ENCODE assay signal across 30 mouse cellular contexts in the genomic region with DNA sequence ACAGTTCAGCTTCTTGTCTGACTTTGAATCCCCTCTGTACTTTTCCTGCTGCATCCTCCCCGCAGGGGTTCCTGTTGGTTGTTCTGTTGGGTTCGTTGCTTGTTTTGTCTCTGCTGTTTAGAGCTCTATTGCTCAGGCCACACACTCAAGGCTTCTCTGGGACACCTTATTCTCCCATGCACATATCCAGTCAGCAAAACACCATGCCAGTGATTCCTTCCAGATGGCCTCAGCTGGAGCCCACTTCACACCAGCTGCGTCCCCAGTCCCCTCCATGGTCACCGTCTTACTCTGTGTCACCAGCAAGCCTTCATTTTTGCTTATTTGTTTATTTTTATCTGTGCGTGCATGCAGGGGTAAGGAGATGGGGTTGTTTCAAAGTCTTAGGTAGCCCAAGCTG. TPM values are rescaled to one million over a fixed set of nuclear protein-coding genes. Genes with fewer than 3 reads are reported as not detected.
DNase-seq lines count a peak whose midpoint lies in the region; ATAC-seq and TF ChIP-seq lines count a peak whose summit lies in the region.
"Had no signal": no experiment of that assay in that cellular context is flagged by ENCODE, and none has a peak within 500 bp of the region (broad histone marks: within the 10 kb centered on the region; RNA-seq: fewer than 3 reads in every experiment).

No protein-coding gene starts in this region.

- H3K9ac ChIP-seq in forebrain, embryonic 16.5 days (replicated peaks; ENCODE audit: low read depth, low read length), result no peak overlapping the region
- H3K9ac ChIP-seq in forebrain, embryonic 13.5 days, result no peak overlapping the region
- H3K9ac ChIP-seq: embryonic facial prominence, embryonic 12.5 days; hindbrain, embryonic 14.5 days; kidney, embryonic 15.5 days; limb, embryonic 13.5 days; neural tube, embryonic 12.5 days had no signal

- ATAC-seq in forebrain, embryonic 16.5 days, result no peak
- no peak for ATAC-seq in forebrain, embryonic 13.5 days
- ATAC-seq: CD4-positive, CD25-positive, alpha-beta regulatory T cell, adult 4 months; midbrain, embryonic 16.5 days had no signal

- peaks cover 21% of the 10 kb centered on the region for H3K4me1 ChIP-seq in forebrain, embryonic 16.5 days (replicated peaks; ENCODE audit: control insufficient read depth, insufficient read depth, low read length)
- peaks cover 3% of the 10 kb centered on the region; the same call in 1 of the 2 replicates for H3K4me1 ChIP-seq in forebrain, embryonic 13.5 days
- H3K4me1 ChIP-seq: embryonic facial prominence, embryonic 12.5 days; kidney, embryonic 15.5 days; limb, embryonic 13.5 days; neural tube, embryonic 12.5 days had no signal

- 79% methylated on average over 5 of the region's 5 CpGs for WGBS in forebrain, embryonic 16.5 days
- 80% methylated on average over 5 of the region's 5 CpGs for WGBS in forebrain, embryonic 13.5 days

- H3K9me3 ChIP-seq in forebrain, embryonic 16.5 days (ENCODE audit: control insufficient read depth, low read length), result no peaks in the 10 kb centered on the region
- no peaks in the 10 kb centered on the region for H3K9me3 ChIP-seq in forebrain, embryonic 13.5 days (replicated peaks)
- H3K9me3 ChIP-seq: embryonic facial prominence, embryonic 12.5 days; kidney, embryonic 15.5 days; limb, embryonic 13.5 days; neural tube, embryonic 12.5 days had no signal

- peak overlapping the region; percentile 77 for H3K27ac ChIP-seq in forebrain, embryonic 16.5 days (ENCODE audit: low read length)
- H3K27ac ChIP-seq in forebrain, embryonic 13.5 days, result no peak overlapping the region
- H3K27ac ChIP-seq in left cerebral cortex, adult 2 months, result peak overlapping the region; percentile 1; the same call in 1 of the 2 replicates
- H3K27ac ChIP-seq: hindbrain, embryonic 14.5 days; kidney, embryonic 15.5 days; limb, embryonic 13.5 days; neural tube, embryonic 12.5 days had no signal

- intact Hi-C loops in left cerebral cortex, adult 2 months (cut with DNase I), result no loop called here
- intact Hi-C loops in left cerebral cortex, postnatal 14 days (cut with DNase I), result no loop called here

- no peak for DNase-seq in left cerebral cortex, adult 2 months (ENCODE audit: extremely low spot score in 1 of 2, low spot score in 2 of 2)
- DNase-seq in left cerebral cortex, postnatal 14 days (ENCODE audit: low spot score in 2 of 2), result no peak
- DNase-seq in lung, postnatal 10 days, result peak; percentile 43
- DNase-seq in lung, postnatal 25 days (ENCODE audit: low spot score), result no peak
- DNase-seq in adrenal gland, adult 8-10 months, result no peak
- DNase-seq: adrenal gland, postnatal 25 days; cerebellum, adult 8-10 months; embryo, embryonic 11 days; gastrocnemius, postnatal 25 days; heart, adult 11 months; heart, postnatal 4 days; kidney, adult 18-20 months; kidney, postnatal 25 days; layer of hippocampus, postnatal 36 days; right cerebral cortex, adult 18-20 months; spleen, adult 18-20 months; thymus, postnatal 14 days had no signal

- H3K27me3 ChIP-seq in forebrain, embryonic 16.5 days (replicated peaks; ENCODE audit: control insufficient read depth, insufficient read depth, low read length), result no peaks in the 10 kb centered on the region
- no peaks in the 10 kb centered on the region for H3K27me3 ChIP-seq in forebrain, embryonic 13.5 days
- H3K27me3 ChIP-seq: embryonic facial prominence, embryonic 12.5 days; kidney, embryonic 15.5 days; limb, embryonic 13.5 days; neural tube, embryonic 12.5 days had no signal

- no peak for TF ChIP-seq CTCF in left cerebral cortex, adult 2 months (IDR thresholded peaks at IDR 0.05)

- H3K36me3 ChIP-seq in forebrain, embryonic 16.5 days (ENCODE audit: control insufficient read depth, insufficient read depth), result peaks cover 7% of the 10 kb centered on the region; the same call in 1 of the 2 replicates
- peaks cover 76% of the 10 kb centered on the region for H3K36me3 ChIP-seq in forebrain, embryonic 13.5 days (ENCODE audit: poor library complexity, severe bottlenecking)

- no peak overlapping the region for H3K4me3 ChIP-seq in forebrain, embryonic 16.5 days (replicated peaks; ENCODE audit: low read length)
- H3K4me3 ChIP-seq in forebrain, embryonic 13.5 days, result no peak overlapping the region
- no peak overlapping the region for H3K4me3 ChIP-seq in left cerebral cortex, adult 2 months
- H3K4me3 ChIP-seq: embryonic facial prominence, embryonic 12.5 days; kidney, embryonic 15.5 days; limb, embryonic 13.5 days; myocyte; neural tube, embryonic 12.5 days had no signal

- H3K4me2 ChIP-seq in forebrain, embryonic 16.5 days (ENCODE audit: low read length), result no peak overlapping the region
- H3K4me2 ChIP-seq in forebrain, embryonic 13.5 days, result no peak overlapping the region
- H3K4me2 ChIP-seq: embryonic facial prominence, embryonic 12.5 days; heart, embryonic 11.5 days; hindbrain, embryonic 14.5 days; kidney, embryonic 15.5 days; limb, embryonic 13.5 days; liver, embryonic 11.5 days; midbrain, embryonic 11.5 days; neural tube, embryonic 12.5 days had no signal

RNA-seq across cellular contexts. Expression of a gene that starts 38.5 kb away (rescaled TPM):
- 25.4 and 29.6 TPM in 2 replicates for polyA plus RNA-seq in forebrain, embryonic 16.5 days (2015; fragmentation: Nextera tagmentation; extraction: Ambion mirVana)
- polyA plus RNA-seq in forebrain, embryonic 13.5 days (2015; fragmentation: Nextera tagmentation; extraction: Ambion mirVana), result 24.4 and 27.1 TPM in 2 replicates
- 10 to 100 TPM; 15.4 to 16.1 TPM for total RNA-seq in left cerebral cortex, adult 2 months (2021)
- total RNA-seq in left cerebral cortex, postnatal 14 days (2021), result 10 to 100 TPM; 15.2 to 17.2 TPM
- 10 to 100 TPM; 34.0 to 36.4 (median 35.7) TPM for total RNA-seq in adrenal gland, adult 8-10 months (2022)

RNA-seq across cellular contexts. Expression of a gene that starts 38.6 kb away (rescaled TPM):
- polyA plus RNA-seq in forebrain, embryonic 16.5 days (2015; fragmentation: Nextera tagmentation; extraction: Ambion mirVana), result 60.3 TPM in 2 replicates
- 65.4 and 67.7 TPM in 2 replicates for polyA plus RNA-seq in forebrain, embryonic 13.5 days (2015; fragmentation: Nextera tagmentation; extraction: Ambion mirVana)
- total RNA-seq in left cerebral cortex, adult 2 months (2021), result 10 to 100 TPM; 83.8 to 90.4 TPM
- 10 to 100 TPM; 61.0 to 61.4 TPM for total RNA-seq in left cerebral cortex, postnatal 14 days (2021)
- 100 to 1,000 TPM; 101 to 115 (median 106) TPM for total RNA-seq in adrenal gland, adult 8-10 months (2022)
